18 mouse cellular contexts compared by ENCODE assay signal in the genomic region with DNA sequence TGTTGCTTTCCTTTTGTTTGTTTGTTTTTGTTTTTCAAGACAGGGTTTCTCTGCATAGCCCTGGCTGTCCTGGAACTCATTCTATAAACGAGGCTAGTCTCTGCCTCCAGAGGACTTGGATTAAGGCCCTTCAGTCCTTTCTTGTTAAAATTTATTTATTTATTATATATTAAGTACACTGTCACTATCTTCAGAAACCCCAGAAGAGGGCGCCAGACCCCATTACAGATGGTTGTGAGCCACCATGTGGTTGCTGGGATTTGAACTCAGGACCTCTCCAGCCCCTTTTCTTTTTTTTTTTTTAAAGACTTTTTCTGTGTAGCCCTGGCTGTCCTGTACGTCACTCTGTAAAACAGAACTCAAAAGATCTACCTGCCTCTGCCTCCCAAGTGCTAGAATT. TPM values are rescaled to one million over a fixed set of nuclear protein-coding genes. Genes with fewer than 3 reads are reported as not detected.
DNase-seq lines count a peak whose midpoint lies in the region; ATAC-seq and TF ChIP-seq lines count a peak whose summit lies in the region.
"Had no signal": no experiment of that assay in that cellular context is flagged by ENCODE, and none has a peak within 500 bp of the region (broad histone marks: within the 10 kb centered on the region; RNA-seq: fewer than 3 reads in every experiment).

No protein-coding gene starts in this region.

- WGBS in liver, embryonic 12.5 days (ENCODE audit: insufficient replicate concordance) = 63% methylated on average over 3 of the region's 3 CpGs
- WGBS in liver, embryonic 11.5 days = 67% methylated on average over 3 of the region's 3 CpGs
- 82% methylated on average over 3 of the region's 3 CpGs for WGBS in liver, postnatal 0 days (ENCODE audit: insufficient replicate concordance)

- H3K79me2 ChIP-seq in CH12.LX (replicated peaks; ENCODE audit: control insufficient read depth, extremely low read depth, insufficient read depth, poor library complexity, severe bottlenecking) = peaks cover 23% of the 10 kb centered on the region

- dilution Hi-C loops in CH12.LX (cut with MboI; ENCODE audit: extremely low pct_ligation_motif_present, extremely low pct_unique_long_range_greater_than_20kb, low sequenced_read_pairs) = no loop called here

- no peak for ATAC-seq in CD4-positive, CD25-positive, alpha-beta regulatory T cell, adult 4 months
- no peak for ATAC-seq in liver, embryonic 12.5 days
- no peak for ATAC-seq in liver, embryonic 11.5 days (replicated peaks; ENCODE audit: low FRiP score)
- no peak for ATAC-seq in liver, postnatal 0 days
- ATAC-seq: activated CD4-positive, CD25-positive, alpha-beta regulatory T cell, adult 4 months; midbrain, embryonic 15.5 days had no signal

- no peak overlapping the region for H3K4me3 ChIP-seq in liver, embryonic 12.5 days
- no peak overlapping the region for H3K4me3 ChIP-seq in liver, embryonic 11.5 days (ENCODE audit: low read depth, low read length)
- no peak overlapping the region for H3K4me3 ChIP-seq in CH12.LX (replicated peaks in 1 of 3; ENCODE audit: low read depth in 2 of 3, low read length in 2 of 3, poor library complexity in 1 of 3)
- H3K4me3 ChIP-seq in liver, postnatal 0 days (ENCODE audit: low read depth, low read length) = no peak overlapping the region
- H3K4me3 ChIP-seq: embryonic facial prominence, embryonic 10.5 days; erythroblast, embryonic 14.5 days; heart, embryonic 13.5 days; hindbrain, embryonic 10.5 days; midbrain, embryonic 15.5 days had no signal

- no peaks in the 10 kb centered on the region for H3K9me3 ChIP-seq in liver, embryonic 12.5 days (replicated peaks)
- H3K9me3 ChIP-seq in liver, embryonic 11.5 days (ENCODE audit: control insufficient read depth, low read length) = no peaks in the 10 kb centered on the region
- no peaks in the 10 kb centered on the region for H3K9me3 ChIP-seq in CH12.LX (replicated peaks; ENCODE audit: low read length)
- no peaks in the 10 kb centered on the region for H3K9me3 ChIP-seq in liver, postnatal 0 days (ENCODE audit: low read length)
- H3K9me3 ChIP-seq: embryonic facial prominence, embryonic 10.5 days; heart, embryonic 13.5 days; hindbrain, embryonic 10.5 days; midbrain, embryonic 15.5 days had no signal

- in situ Hi-C loops in CH12.LX (cut with MboI; ENCODE audit: low pct_ligation_motif_present, low pct_unique_long_range_greater_than_20kb, low sequenced_read_pairs) = loop anchor here (5.0 kb wide), 1 partner anchor 38 kb away; no protein-coding TSS in a partner anchor

- H3K27me3 ChIP-seq in liver, embryonic 12.5 days (replicated peaks) = no peaks in the 10 kb centered on the region
- no peaks in the 10 kb centered on the region for H3K27me3 ChIP-seq in liver, embryonic 11.5 days (replicated peaks; ENCODE audit: control insufficient read depth, insufficient read depth, low read length)
- no peaks in the 10 kb centered on the region for H3K27me3 ChIP-seq in CH12.LX (replicated peaks)
- no peaks in the 10 kb centered on the region for H3K27me3 ChIP-seq in liver, postnatal 0 days (ENCODE audit: insufficient read depth, low read length)
- H3K27me3 ChIP-seq: heart, embryonic 13.5 days; midbrain, embryonic 15.5 days had no signal

- TF ChIP-seq POLR2A in CH12.LX (IDR thresholded peaks at IDR 0.05; ENCODE audit: low read depth, low read length) = no peak

- no peak for TF ChIP-seq EP300 in CH12.LX (IDR thresholded peaks at IDR 0.05; ENCODE audit: low read length)
- no peak for TF ChIP-seq EP300 in liver, postnatal 0 days (IDR thresholded peaks at IDR 0.05; ENCODE audit: low read depth)

- peak in 1 of 2 experiments; percentile 38; a peak in 2 of 4 replicates for TF ChIP-seq CTCF in CH12.LX (conservative IDR thresholded peaks at IDR 0.05 in 1 of 2, IDR thresholded peaks at IDR 0.05 in 1 of 2; ENCODE audit: low read depth in 2 of 2, low read length in 2 of 2)
- peak; percentile 36 for TF ChIP-seq CTCF in liver, postnatal 0 days (IDR thresholded peaks at IDR 0.05; ENCODE audit: low read depth)

- no peak overlapping the region for H3K4me2 ChIP-seq in liver, embryonic 12.5 days
- H3K4me2 ChIP-seq in liver, embryonic 11.5 days = no peak overlapping the region
- H3K4me2 ChIP-seq in CH12.LX (ENCODE audit: insufficient read depth, low read depth, poor library complexity, severe bottlenecking) = no peak overlapping the region
- no peak overlapping the region for H3K4me2 ChIP-seq in liver, postnatal 0 days (ENCODE audit: low read depth, low read length)
- H3K4me2 ChIP-seq: heart, embryonic 13.5 days; midbrain, embryonic 15.5 days had no signal

- peak; percentile 58 for DNase-seq in CD4-positive, CD25-positive, alpha-beta regulatory T cell, adult 2 months (ENCODE audit: low read depth, low spot score)
- no peak for DNase-seq in liver, embryonic 11.5 days (ENCODE audit: low spot score)
- no peak for DNase-seq in CH12.LX (ENCODE audit: extremely low read depth)
- no peak for DNase-seq in liver, postnatal 0 days
- DNase-seq in ovary, postnatal 10 days (ENCODE audit: low spot score) = no peak
- no peak for DNase-seq in heart, postnatal 10 days
- DNase-seq: cerebellum, adult 11 months; cerebellum, postnatal 36 days; gastrocnemius, postnatal 25 days; thymus, adult 2 months had no signal

- intact Hi-C loops in heart, postnatal 10 days (cut with DNase I) = no loop called here

- H3K36me3 ChIP-seq in liver, embryonic 12.5 days = peaks cover 23% of the 10 kb centered on the region
- peaks cover 7% of the 10 kb centered on the region; the same call in 1 of the 2 replicates for H3K36me3 ChIP-seq in liver, embryonic 11.5 days (ENCODE audit: control insufficient read depth, insufficient read depth, low read length)
- peaks cover 0 to 33% of the 10 kb centered on the region in 2 experiments for H3K36me3 ChIP-seq in CH12.LX (replicated peaks in 1 of 2; ENCODE audit: control insufficient read depth in 1 of 2, insufficient read depth in 1 of 2, low read length in 1 of 2)
- peaks cover 15% of the 10 kb centered on the region for H3K36me3 ChIP-seq in liver, postnatal 0 days (replicated peaks; ENCODE audit: insufficient read depth, low read length)

- H3K9ac ChIP-seq in liver, embryonic 12.5 days = no peak overlapping the region
- H3K9ac ChIP-seq in liver, embryonic 11.5 days (ENCODE audit: low read depth, low read length) = no peak overlapping the region
- H3K9ac ChIP-seq in CH12.LX (ENCODE audit: insufficient read depth, low read depth) = no peak overlapping the region
- no peak overlapping the region for H3K9ac ChIP-seq in liver, postnatal 0 days (replicated peaks)
- H3K9ac ChIP-seq: heart, embryonic 13.5 days; midbrain, embryonic 15.5 days had no signal

- 0 out of 2 replicates have a peak overlapping the region, but pooled peaks have one; percentile 61 for H3K27ac ChIP-seq in liver, embryonic 12.5 days
- H3K27ac ChIP-seq in liver, embryonic 11.5 days (ENCODE audit: low read depth, low read length) = no peak overlapping the region
- H3K27ac ChIP-seq in CH12.LX (ENCODE audit: insufficient read depth, low read depth) = no peak overlapping the region
- no peak overlapping the region for H3K27ac ChIP-seq in liver, postnatal 0 days (ENCODE audit: low read depth)
- H3K27ac ChIP-seq: embryonic facial prominence, embryonic 10.5 days; hindbrain, embryonic 10.5 days; midbrain, embryonic 15.5 days had no signal

- no peak; the same call in 1 of the 2 replicates for TF ChIP-seq RAD21 in CH12.LX (IDR thresholded peaks at IDR 0.05; ENCODE audit: low read depth, low read length)

- peaks cover 55% of the 10 kb centered on the region for H3K4me1 ChIP-seq in liver, embryonic 12.5 days
- peaks cover 4% of the 10 kb centered on the region for H3K4me1 ChIP-seq in liver, embryonic 11.5 days (replicated peaks; ENCODE audit: control insufficient read depth, insufficient read depth, low read length)
- H3K4me1 ChIP-seq in CH12.LX (ENCODE audit: control insufficient read depth in 1 of 2, insufficient read depth in 2 of 2) = peaks cover 9 to 42% of the 10 kb centered on the region in 2 experiments
- peaks cover 22% of the 10 kb centered on the region for H3K4me1 ChIP-seq in liver, postnatal 0 days (ENCODE audit: insufficient read depth)

RNA-seq across cellular contexts. Expression of a gene that starts 6.4 kb away (rescaled TPM):
- 10 to 100 TPM; 16.7 to 17.7 TPM for polyA plus RNA-seq in CD4-positive, CD25-positive, alpha-beta regulatory T cell, adult 4 months (2017; shearing (Covaris generic))
- 19.1 and 19.5 TPM in 2 replicates for polyA plus RNA-seq in liver, embryonic 12.5 days (2016; fragmentation: Nextera tagmentation; extraction: Ambion mirVana)
- polyA plus RNA-seq in liver, embryonic 11.5 days (2014; fragmentation: Nextera tagmentation; extraction: Ambion mirVana) = 25.4 and 26.8 TPM in 2 replicates
- total RNA-seq in CH12.LX (2012; rRNA removed) (8.8 and 9.0 TPM in 2 replicates), CH12.LX (2014; rRNA removed) (7.9 and 8.2 TPM in 2 replicates)
- 18.0 and 19.3 TPM in 2 replicates for polyA plus RNA-seq in CH12.LX (2012; ENCODE audit: insufficient read length, low read depth)
- polyA plus RNA-seq in liver, postnatal 0 days (2015; fragmentation: Nextera tagmentation; extraction: Ambion mirVana) = 6.9 and 8.9 TPM in 2 replicates
- total RNA-seq in heart, postnatal 10 days (2021) = 10 to 100 TPM; 14.5 TPM

RNA-seq across cellular contexts. Expression of a gene that starts 19.2 kb away (rescaled TPM):
- polyA plus RNA-seq in CD4-positive, CD25-positive, alpha-beta regulatory T cell, adult 4 months (2017; shearing (Covaris generic)) = 10 to 100 TPM; 84.4 to 91.9 TPM
- polyA plus RNA-seq in liver, embryonic 12.5 days (2016; fragmentation: Nextera tagmentation; extraction: Ambion mirVana) = 61.7 and 61.8 TPM in 2 replicates
- 80.2 and 83.8 TPM in 2 replicates for polyA plus RNA-seq in liver, embryonic 11.5 days (2014; fragmentation: Nextera tagmentation; extraction: Ambion mirVana)
- 29.8 and 40.2 TPM in 2 replicates for total RNA-seq in CH12.LX (2012; rRNA removed)
- 74.7 and 86.1 TPM in 2 replicates for total RNA-seq in CH12.LX (2014; rRNA removed)
- 47.8 and 53.5 TPM in 2 replicates for polyA plus RNA-seq in CH12.LX (2012; ENCODE audit: insufficient read length, low read depth)
- polyA plus RNA-seq in liver, postnatal 0 days (2015; fragmentation: Nextera tagmentation; extraction: Ambion mirVana) = 27.8 and 28.2 TPM in 2 replicates
- total RNA-seq in heart, postnatal 10 days (2021) = 10 to 100 TPM; 21.8 to 28.0 TPM

RNA-seq across cellular contexts. Expression of a gene that starts 42.9 kb away (rescaled TPM):
- polyA plus RNA-seq in CD4-positive, CD25-positive, alpha-beta regulatory T cell, adult 4 months (2017; shearing (Covaris generic)) = 100 to 1,000 TPM in 1 of 2 experiments, 10 to 100 TPM in 1; 70.7 to 118 TPM
- 53.1 TPM in 2 replicates for polyA plus RNA-seq in liver, embryonic 12.5 days (2016; fragmentation: Nextera tagmentation; extraction: Ambion mirVana)
- 82.6 and 87.3 TPM in 2 replicates for polyA plus RNA-seq in liver, embryonic 11.5 days (2014; fragmentation: Nextera tagmentation; extraction: Ambion mirVana)
- total RNA-seq in CH12.LX (2012; rRNA removed) (51.6 and 63.8 TPM in 2 replicates), CH12.LX (2014; rRNA removed) (53.3 and 56.5 TPM in 2 replicates)
- polyA plus RNA-seq in CH12.LX (2012; ENCODE audit: insufficient read length, low read depth) = 78.3 and 79.4 TPM in 2 replicates
- polyA plus RNA-seq in liver, postnatal 0 days (2015; fragmentation: Nextera tagmentation; extraction: Ambion mirVana) = 26.9 and 27.6 TPM in 2 replicates
- 10 to 100 TPM; 40.0 to 42.4 TPM for total RNA-seq in heart, postnatal 10 days (2021)

RNA-seq across cellular contexts. Expression of a gene that starts 48.2 kb away (rescaled TPM):
- polyA plus RNA-seq in CD4-positive, CD25-positive, alpha-beta regulatory T cell, adult 4 months (2017; shearing (Covaris generic)) = 1 to 10 TPM in 1 of 2 experiments, not detected in 1; 1.0 TPM
- 0.61 and 1.0 TPM in 2 replicates for polyA plus RNA-seq in liver, embryonic 12.5 days (2016; fragmentation: Nextera tagmentation; extraction: Ambion mirVana)
- polyA plus RNA-seq in liver, embryonic 11.5 days (2014; fragmentation: Nextera tagmentation; extraction: Ambion mirVana) = 0.75 and 1.5 TPM in 2 replicates
- total RNA-seq in CH12.LX (2012; rRNA removed) = 0.38 and 0.51 TPM in 2 replicates
- total RNA-seq in CH12.LX (2014; rRNA removed) = not detected in 2 replicates
- polyA plus RNA-seq in CH12.LX (2012; ENCODE audit: insufficient read length, low read depth) = 0.31 TPM in 1 of 2 replicates, not detected in the other
- polyA plus RNA-seq in liver, postnatal 0 days (2015; fragmentation: Nextera tagmentation; extraction: Ambion mirVana) = 0.30 and 0.73 TPM in 2 replicates
- 1 to 10 TPM; 1.1 TPM for total RNA-seq in heart, postnatal 10 days (2021)
- polyA plus RNA-seq: activated CD4-positive, CD25-positive, alpha-beta regulatory T cell, adult 4 months had no signal
